In the genomic region with DNA sequence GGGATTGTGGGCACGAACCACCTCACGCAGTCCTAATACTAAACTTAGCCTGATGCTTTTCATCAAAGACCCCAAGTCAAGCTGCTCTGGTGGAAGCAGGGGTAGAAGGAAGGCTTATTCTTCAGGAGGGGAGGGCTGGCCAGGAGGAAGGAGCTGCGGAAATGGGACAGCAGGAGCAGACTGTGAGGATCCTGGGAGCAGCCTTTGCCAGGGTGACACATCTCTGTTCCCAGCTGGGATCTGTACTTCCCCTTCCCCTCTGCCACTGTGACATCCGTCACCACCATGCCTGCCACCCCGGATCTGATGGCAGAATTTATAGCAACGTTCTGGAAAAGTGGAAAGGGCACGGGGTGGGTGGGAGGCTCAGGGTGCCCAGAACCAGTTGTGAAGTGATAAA, we compare ENCODE assay signal across 12 mouse cellular contexts.
"Had no signal": no experiment of that assay in that cellular context is flagged by ENCODE, and none has a peak within 500 bp of the region (broad histone marks: within the 10 kb centered on the region; RNA-seq: fewer than 3 reads in every experiment).

No protein-coding gene starts in this region.

- H3K36me3 ChIP-seq: limb, embryonic 13.5 days; lung, embryonic 15.5 days; midbrain, embryonic 13.5 days had no signal

- H3K4me3 ChIP-seq: limb, embryonic 13.5 days; lung, embryonic 15.5 days; midbrain, embryonic 13.5 days had no signal

- DNase-seq: kidney, adult 11 months; kidney, adult 9 months; kidney, postnatal 36 days; left cerebral cortex, postnatal 4 days; right cerebral cortex, adult 18-20 months; right cerebral cortex, postnatal 25 days; thymus, postnatal 36 days had no signal

- H3K9ac ChIP-seq: limb, embryonic 13.5 days; liver, embryonic 14.5 days; lung, embryonic 15.5 days; midbrain, embryonic 13.5 days had no signal

- H3K27me3 ChIP-seq: lung, embryonic 15.5 days; midbrain, embryonic 13.5 days had no signal

- H3K4me2 ChIP-seq: limb, embryonic 13.5 days; lung, embryonic 15.5 days; midbrain, embryonic 13.5 days had no signal

- H3K27ac ChIP-seq: kidney, postnatal 0 days; limb, embryonic 13.5 days; liver, embryonic 14.5 days; lung, embryonic 15.5 days; midbrain, embryonic 13.5 days had no signal

- H3K4me1 ChIP-seq: midbrain, embryonic 13.5 days had no signal

- H3K9me3 ChIP-seq: limb, embryonic 13.5 days; lung, embryonic 15.5 days; midbrain, embryonic 13.5 days had no signal

- ATAC-seq: midbrain, embryonic 13.5 days had no signal
